16 mouse cellular contexts compared by ENCODE assay signal in genomic region chr4:101306132-101306915, GRCm38 (mm10). TPM values are rescaled to one million over a fixed set of nuclear protein-coding genes. Genes with fewer than 3 reads are reported as not detected.
DNase-seq lines count a peak whose midpoint lies in the region; ATAC-seq and TF ChIP-seq lines count a peak whose summit lies in the region.
"Had no signal": no experiment of that assay in that cellular context is flagged by ENCODE, and none has a peak within 500 bp of the region (broad histone marks: within the 10 kb centered on the region; RNA-seq: fewer than 3 reads in every experiment).

No protein-coding gene starts in this region.

- DNase-seq in forebrain, postnatal 0 days = no peak
- DNase-seq in forebrain, embryonic 10.5 days (ENCODE audit: extremely low spot score, low spot score) = no peak
- peak; percentile 28 for DNase-seq in limb, embryonic 14.5 days (ENCODE audit: low spot score)
- no peak for DNase-seq in limb, embryonic 10.5 days (ENCODE audit: low spot score)
- peak; percentile 73 for DNase-seq in NIH3T3 (ENCODE audit: low read depth)
- DNase-seq in lung, postnatal 0 days (ENCODE audit: low spot score) = no peak
- DNase-seq: cerebellum, postnatal 25 days; heart, postnatal 10 days; kidney, adult 18-20 months; lung, adult 2 months; right cerebral cortex, postnatal 14 days had no signal

- no peaks in the 10 kb centered on the region for H3K27me3 ChIP-seq in forebrain, postnatal 0 days (ENCODE audit: insufficient read depth, low read length)
- H3K27me3 ChIP-seq in forebrain, embryonic 10.5 days (ENCODE audit: poor library complexity, severe bottlenecking) = no peaks in the 10 kb centered on the region
- H3K27me3 ChIP-seq in limb, embryonic 14.5 days (ENCODE audit: control insufficient read depth, insufficient read depth, low read length) = no peaks in the 10 kb centered on the region
- H3K27me3 ChIP-seq in limb, embryonic 10.5 days (ENCODE audit: low read depth, poor library complexity, severe bottlenecking) = no peaks in the 10 kb centered on the region
- H3K27me3 ChIP-seq in neural tube, embryonic 13.5 days = peaks cover 32% of the 10 kb centered on the region
- H3K27me3 ChIP-seq in midbrain, embryonic 16.5 days (ENCODE audit: control insufficient read depth, insufficient read depth, low read depth, low read length) = no peaks in the 10 kb centered on the region
- no peaks in the 10 kb centered on the region for H3K27me3 ChIP-seq in lung, postnatal 0 days (replicated peaks; ENCODE audit: insufficient read depth, low read length)
- H3K27me3 ChIP-seq: embryonic facial prominence, embryonic 13.5 days had no signal

- H3K4me3 ChIP-seq in forebrain, postnatal 0 days (ENCODE audit: low read depth, low read length) = no peak overlapping the region
- no peak overlapping the region for H3K4me3 ChIP-seq in forebrain, embryonic 10.5 days
- no peak overlapping the region for H3K4me3 ChIP-seq in limb, embryonic 14.5 days (replicated peaks; ENCODE audit: low read length)
- no peak overlapping the region for H3K4me3 ChIP-seq in limb, embryonic 10.5 days
- no peak overlapping the region for H3K4me3 ChIP-seq in neural tube, embryonic 13.5 days
- no peak overlapping the region for H3K4me3 ChIP-seq in midbrain, embryonic 16.5 days (ENCODE audit: low read depth, low read length)
- no peak overlapping the region for H3K4me3 ChIP-seq in lung, postnatal 0 days (ENCODE audit: low read depth, low read length)
- H3K4me3 ChIP-seq: embryonic facial prominence, embryonic 13.5 days; limb, embryonic 12.5 days; midbrain, embryonic 12.5 days had no signal

- H3K9me3 ChIP-seq in forebrain, postnatal 0 days (ENCODE audit: low read length) = no peaks in the 10 kb centered on the region
- no peaks in the 10 kb centered on the region for H3K9me3 ChIP-seq in forebrain, embryonic 10.5 days
- no peaks in the 10 kb centered on the region for H3K9me3 ChIP-seq in limb, embryonic 14.5 days (ENCODE audit: control insufficient read depth, low read length)
- no peaks in the 10 kb centered on the region for H3K9me3 ChIP-seq in limb, embryonic 10.5 days (replicated peaks)
- no peaks in the 10 kb centered on the region for H3K9me3 ChIP-seq in neural tube, embryonic 13.5 days
- H3K9me3 ChIP-seq in midbrain, embryonic 16.5 days (replicated peaks; ENCODE audit: control insufficient read depth, low read length, poor library complexity, severe bottlenecking) = no peaks in the 10 kb centered on the region
- H3K9me3 ChIP-seq in lung, postnatal 0 days (ENCODE audit: low read length) = no peaks in the 10 kb centered on the region
- H3K9me3 ChIP-seq: embryonic facial prominence, embryonic 13.5 days; limb, embryonic 12.5 days; midbrain, embryonic 12.5 days had no signal

- TF ChIP-seq POLR2A in limb, embryonic 14.5 days (IDR thresholded peaks at IDR 0.05; ENCODE audit: borderline replicate concordance, extremely low read depth, insufficient read depth, insufficient read length) = no peak

- no peaks in the 10 kb centered on the region for H3K4me1 ChIP-seq in forebrain, postnatal 0 days (ENCODE audit: insufficient read depth)
- no peaks in the 10 kb centered on the region for H3K4me1 ChIP-seq in forebrain, embryonic 10.5 days
- H3K4me1 ChIP-seq in limb, embryonic 14.5 days (ENCODE audit: control insufficient read depth, insufficient read depth, low read length) = peaks cover 9% of the 10 kb centered on the region
- H3K4me1 ChIP-seq in limb, embryonic 10.5 days = peaks cover 6% of the 10 kb centered on the region
- peaks cover 18% of the 10 kb centered on the region for H3K4me1 ChIP-seq in neural tube, embryonic 13.5 days (replicated peaks)
- H3K4me1 ChIP-seq in midbrain, embryonic 16.5 days (ENCODE audit: control insufficient read depth, insufficient read depth, low read length) = 0 out of 2 replicates have a peak, but pooled peaks cover 2% of the 10 kb centered on the region
- no peaks in the 10 kb centered on the region for H3K4me1 ChIP-seq in lung, postnatal 0 days (ENCODE audit: insufficient read depth, low read depth, low read length)
- H3K4me1 ChIP-seq: midbrain, embryonic 12.5 days had no signal

- no peak overlapping the region for H3K4me2 ChIP-seq in forebrain, postnatal 0 days (ENCODE audit: low read depth)
- no peak overlapping the region for H3K4me2 ChIP-seq in limb, embryonic 14.5 days (replicated peaks; ENCODE audit: low read depth, low read length, severe bottlenecking)
- no peak overlapping the region for H3K4me2 ChIP-seq in neural tube, embryonic 13.5 days
- H3K4me2 ChIP-seq in midbrain, embryonic 16.5 days (ENCODE audit: low read length) = no peak overlapping the region
- no peak overlapping the region for H3K4me2 ChIP-seq in lung, postnatal 0 days (replicated peaks; ENCODE audit: low read depth, low read length)
- H3K4me2 ChIP-seq: embryonic facial prominence, embryonic 13.5 days; limb, embryonic 12.5 days; midbrain, embryonic 12.5 days had no signal

- H3K27ac ChIP-seq in forebrain, postnatal 0 days (ENCODE audit: low read depth, low read length) = no peak overlapping the region
- H3K27ac ChIP-seq in forebrain, embryonic 10.5 days = no peak overlapping the region
- no peak overlapping the region for H3K27ac ChIP-seq in limb, embryonic 14.5 days (replicated peaks; ENCODE audit: low read depth, low read length)
- no peak overlapping the region for H3K27ac ChIP-seq in limb, embryonic 10.5 days
- H3K27ac ChIP-seq in neural tube, embryonic 13.5 days (replicated peaks) = no peak overlapping the region
- H3K27ac ChIP-seq in midbrain, embryonic 16.5 days (ENCODE audit: low read length) = no peak overlapping the region
- H3K27ac ChIP-seq in lung, postnatal 0 days (ENCODE audit: low read length) = no peak overlapping the region
- H3K27ac ChIP-seq: embryonic facial prominence, embryonic 13.5 days; limb, embryonic 12.5 days; midbrain, embryonic 12.5 days had no signal

- no peaks in the 10 kb centered on the region for H3K36me3 ChIP-seq in forebrain, postnatal 0 days (ENCODE audit: insufficient read depth)
- no peaks in the 10 kb centered on the region for H3K36me3 ChIP-seq in forebrain, embryonic 10.5 days (replicated peaks)
- H3K36me3 ChIP-seq in limb, embryonic 14.5 days (ENCODE audit: control insufficient read depth, insufficient read depth, low read length) = no peaks in the 10 kb centered on the region
- no peaks in the 10 kb centered on the region for H3K36me3 ChIP-seq in limb, embryonic 10.5 days
- no peaks in the 10 kb centered on the region for H3K36me3 ChIP-seq in neural tube, embryonic 13.5 days
- H3K36me3 ChIP-seq in midbrain, embryonic 16.5 days (ENCODE audit: control insufficient read depth, insufficient read depth, low read length) = no peaks in the 10 kb centered on the region
- no peaks in the 10 kb centered on the region for H3K36me3 ChIP-seq in lung, postnatal 0 days (ENCODE audit: insufficient read depth, low read length)
- H3K36me3 ChIP-seq: embryonic facial prominence, embryonic 13.5 days; limb, embryonic 12.5 days; midbrain, embryonic 12.5 days had no signal

- no peak overlapping the region for H3K9ac ChIP-seq in forebrain, postnatal 0 days
- H3K9ac ChIP-seq in limb, embryonic 14.5 days (ENCODE audit: low read depth, low read length, severe bottlenecking) = no peak overlapping the region
- no peak overlapping the region for H3K9ac ChIP-seq in neural tube, embryonic 13.5 days
- H3K9ac ChIP-seq in midbrain, embryonic 16.5 days (ENCODE audit: low read depth, low read length) = no peak overlapping the region
- no peak overlapping the region for H3K9ac ChIP-seq in lung, postnatal 0 days (replicated peaks; ENCODE audit: low read depth)
- H3K9ac ChIP-seq: embryonic facial prominence, embryonic 13.5 days; limb, embryonic 12.5 days; midbrain, embryonic 12.5 days had no signal

- 35% methylated on average over 8 of the region's 8 CpGs for WGBS in forebrain, postnatal 0 days
- WGBS in forebrain, embryonic 10.5 days = 60% methylated on average over 8 of the region's 8 CpGs
- 12% methylated on average over 8 of the region's 8 CpGs for WGBS in limb, embryonic 14.5 days
- 38% methylated on average over 8 of the region's 8 CpGs for WGBS in limb, embryonic 10.5 days
- WGBS in neural tube, embryonic 13.5 days = 8% methylated on average over 8 of the region's 8 CpGs
- 36% methylated on average over 8 of the region's 8 CpGs for WGBS in midbrain, embryonic 16.5 days
- WGBS in lung, postnatal 0 days = 34% methylated on average over 8 of the region's 8 CpGs

- TF ChIP-seq EP300 in lung, postnatal 0 days (IDR thresholded peaks at IDR 0.05) = no peak

- TF ChIP-seq CTCF in forebrain, postnatal 0 days (IDR thresholded peaks at IDR 0.05; ENCODE audit: low read depth) = no peak
- TF ChIP-seq CTCF in lung, postnatal 0 days (IDR thresholded peaks at IDR 0.05) = no peak

- ATAC-seq in forebrain, postnatal 0 days = peak; percentile 27; the same call in 1 of the 2 replicates
- ATAC-seq in limb, embryonic 14.5 days (ENCODE audit: low FRiP score, low read depth) = no peak
- peak; percentile 91 for ATAC-seq in neural tube, embryonic 13.5 days (ENCODE audit: low read depth)
- no peak for ATAC-seq in midbrain, embryonic 16.5 days
- no peak for ATAC-seq in lung, postnatal 0 days

RNA-seq across cellular contexts. Expression of gene Jak1, which starts 41.2 kb away (rescaled TPM):
- total RNA-seq in forebrain, postnatal 0 days (2014; rRNA removed) = 63.1 and 71.1 TPM in 2 replicates
- polyA plus RNA-seq in forebrain, postnatal 0 days (2015; fragmentation: Nextera tagmentation; extraction: Ambion mirVana) = 57.2 and 68.7 TPM in 2 replicates
- 41.7 and 42.4 TPM in 2 replicates for polyA plus RNA-seq in forebrain, embryonic 10.5 days (2016; fragmentation: Nextera tagmentation; extraction: Ambion mirVana)
- polyA plus RNA-seq in limb, embryonic 14.5 days (2012; rRNA removed) = 50.0 and 59.7 TPM in 2 replicates
- polyA plus RNA-seq in limb, embryonic 14.5 days (2014; fragmentation: Nextera tagmentation; extraction: Ambion mirVana) = 105 and 111 TPM in 2 replicates
- 47.7 and 53.9 TPM in 2 replicates for polyA plus RNA-seq in limb, embryonic 10.5 days (2016; fragmentation: Nextera tagmentation; extraction: Ambion mirVana)
- 68.7 and 74.6 TPM in 2 replicates for polyA plus RNA-seq in neural tube, embryonic 13.5 days (2015; fragmentation: Nextera tagmentation; extraction: Ambion mirVana)
- 74.9 and 85.3 TPM in 2 replicates for polyA plus RNA-seq in midbrain, embryonic 16.5 days (2015; fragmentation: Nextera tagmentation; extraction: Ambion mirVana)
- 80.0 and 86.3 TPM in 2 replicates for polyA plus RNA-seq in lung, postnatal 0 days (2015; fragmentation: Nextera tagmentation; extraction: Ambion mirVana)

Comparison
In these comparisons a context has a peak if more than half of its experiments do, and no peak if none do; other contexts are left out.
1. DNase-seq: peak in limb, embryonic 14.5 days (single experiment) and NIH3T3 (single experiment); none in forebrain, postnatal 0 days (single experiment), forebrain, embryonic 10.5 days (single experiment), limb, embryonic 10.5 days (single experiment) and lung, postnatal 0 days (single experiment).
2. ATAC-seq: peak in forebrain, postnatal 0 days (single experiment) and neural tube, embryonic 13.5 days (single experiment); none in limb, embryonic 14.5 days (single experiment), midbrain, embryonic 16.5 days (single experiment) and lung, postnatal 0 days (single experiment).